Mouse (Mus musculus): Measurements from ENCODE around the gene Cish. TPM values are rescaled to one million over a fixed set of nuclear protein-coding genes. Genes with fewer than 3 reads are reported as not detected.

The Cish gene
- polyA plus RNA-seq, 1 experiment = 0.64 TPM

- TF ChIP-seq MYOG (IDR thresholded peaks at IDR 0.05; ENCODE audit: control insufficient read depth in 1 of 3, insufficient read depth in 1 of 3, insufficient read length in 2 of 3, low read depth in 2 of 3) (no peak), POLR2AphosphoS2 (IDR thresholded peaks at IDR 0.05; ENCODE audit: insufficient read length, low read depth) (no peak), TCF3 (IDR thresholded peaks at IDR 0.05; ENCODE audit: insufficient read length, low read depth) (no peak), TCF12 (IDR thresholded peaks at IDR 0.05; ENCODE audit: insufficient read depth, poor library complexity, severe bottlenecking) (no peak), SRF (IDR thresholded peaks at IDR 0.05; ENCODE audit: control insufficient read depth, insufficient read length, low read depth) (no peak), MYOD1 (IDR thresholded peaks at IDR 0.05; ENCODE audit: control insufficient read depth in 1 of 3, insufficient read length in 2 of 3, low read depth in 2 of 3) (no peak)
- no peaks in the 10 kb centered on the region for H3K79me2 ChIP-seq (ENCODE audit: control insufficient read depth, insufficient read depth)
- no peak overlapping the region for H3ac ChIP-seq (ENCODE audit: control insufficient read depth, insufficient read length)
- no peaks in the 10 kb centered on the region for H3K27me3 ChIP-seq (ENCODE audit: control insufficient read depth, insufficient read depth, insufficient read length)
- H3K4me3 ChIP-seq = no peak overlapping the region
- H3K4me2 ChIP-seq (ENCODE audit: low read depth) = no peak overlapping the region
- H3K36me3 ChIP-seq (ENCODE audit: control insufficient read depth, insufficient read depth) = no peaks in the 10 kb centered on the region
These were observed 21.1 kb upstream of the Cish start for GRCm38 (mm10) chr9:107274751-107275150.

DNA sequence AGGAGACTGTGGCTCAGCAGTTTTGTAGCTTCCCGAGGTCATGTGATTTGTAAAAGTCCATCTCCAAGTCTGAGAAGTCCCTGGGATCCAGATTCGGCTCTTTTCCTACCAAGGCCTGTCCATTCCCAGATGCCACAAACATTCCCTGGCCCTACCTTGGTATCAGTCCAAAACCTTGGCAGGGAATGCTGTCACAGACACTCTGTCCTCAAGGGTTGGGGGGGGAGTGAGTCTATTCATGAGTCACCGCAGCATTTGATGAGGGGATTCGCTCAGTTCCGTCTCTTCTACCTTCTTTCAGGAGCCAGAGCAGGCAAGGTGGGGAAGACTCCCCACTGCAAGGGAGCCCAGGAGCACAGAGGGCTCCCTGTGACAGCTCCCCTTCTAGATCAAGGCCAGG lies 20.1 kb upstream of the Cish start:
- no peaks in the 10 kb centered on the region for H3K36me3 ChIP-seq (ENCODE audit: control insufficient read depth, insufficient read depth)
- no peaks in the 10 kb centered on the region for H3K27me3 ChIP-seq (ENCODE audit: control insufficient read depth, insufficient read depth, insufficient read length)
- H3K79me2 ChIP-seq (ENCODE audit: control insufficient read depth, insufficient read depth) = no peaks in the 10 kb centered on the region
- no peak for TF ChIP-seq MYOD1 (IDR thresholded peaks at IDR 0.05; ENCODE audit: control insufficient read depth in 1 of 3, insufficient read length in 2 of 3, low read depth in 2 of 3)
- no peak for TF ChIP-seq POLR2AphosphoS2 (IDR thresholded peaks at IDR 0.05; ENCODE audit: insufficient read length, low read depth)
- TF ChIP-seq POLR2A (IDR thresholded peaks at IDR 0.05; ENCODE audit: insufficient read length, low read depth) = no peak
- no peak for TF ChIP-seq MAX (IDR thresholded peaks at IDR 0.05; ENCODE audit: low read depth)
- no peak for TF ChIP-seq E2F4 (IDR thresholded peaks at IDR 0.05; ENCODE audit: insufficient read depth)
- no peak for TF ChIP-seq MYOG (IDR thresholded peaks at IDR 0.05; ENCODE audit: control insufficient read depth in 1 of 3, insufficient read depth in 1 of 3, insufficient read length in 2 of 3, low read depth in 2 of 3)
- TF ChIP-seq TCF12 (IDR thresholded peaks at IDR 0.05; ENCODE audit: insufficient read depth, poor library complexity, severe bottlenecking) = no peak
- no peak for TF ChIP-seq TCF3 (IDR thresholded peaks at IDR 0.05; ENCODE audit: insufficient read length, low read depth)
- TF ChIP-seq CEBPB (IDR thresholded peaks at IDR 0.05; ENCODE audit: insufficient read depth, poor library complexity, severe bottlenecking) = no peak
- no peak overlapping the region for H3K4me2 ChIP-seq (ENCODE audit: low read depth)
- no peak overlapping the region for H3K4me3 ChIP-seq
- no peak overlapping the region for H3ac ChIP-seq (ENCODE audit: control insufficient read depth, insufficient read length)

DNA sequence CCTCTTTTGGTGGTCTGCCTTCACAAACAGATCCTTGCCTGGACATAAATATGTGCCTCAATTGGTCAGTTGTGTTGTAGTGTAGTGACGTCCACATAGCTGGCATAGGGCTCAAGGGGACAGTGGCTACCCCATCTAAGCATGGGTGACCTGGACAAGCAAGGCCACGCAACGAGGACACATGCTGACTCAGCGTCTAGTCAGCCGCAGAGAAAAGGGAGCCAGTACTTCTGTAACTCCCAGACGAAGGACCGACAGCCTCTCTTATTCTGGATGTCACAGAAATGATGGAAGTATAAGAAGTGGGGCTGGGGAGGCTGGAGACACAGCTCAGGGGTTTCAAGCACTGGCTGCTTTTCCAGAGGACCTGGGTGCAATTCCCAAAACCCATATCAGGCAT lies 18.2 kb upstream of the Cish start:
- TF ChIP-seq TCF12 (IDR thresholded peaks at IDR 0.05; ENCODE audit: insufficient read depth, poor library complexity, severe bottlenecking) (no peak), E2F4 (IDR thresholded peaks at IDR 0.05; ENCODE audit: insufficient read depth) (no peak), SRF (IDR thresholded peaks at IDR 0.05; ENCODE audit: control insufficient read depth, insufficient read length, low read depth) (no peak), POLR2A (IDR thresholded peaks at IDR 0.05; ENCODE audit: insufficient read length, low read depth) (no peak), REST (IDR thresholded peaks at IDR 0.05; ENCODE audit: insufficient read depth, insufficient read length) (no peak), TCF3 (IDR thresholded peaks at IDR 0.05; ENCODE audit: insufficient read length, low read depth) (no peak), CEBPB (IDR thresholded peaks at IDR 0.05; ENCODE audit: insufficient read depth, poor library complexity, severe bottlenecking) (no peak), MYOG (IDR thresholded peaks at IDR 0.05; ENCODE audit: control insufficient read depth in 1 of 3, insufficient read depth in 1 of 3, insufficient read length in 2 of 3, low read depth in 2 of 3) (no peak), MYOD1 (IDR thresholded peaks at IDR 0.05; ENCODE audit: control insufficient read depth in 1 of 3, insufficient read length in 2 of 3, low read depth in 2 of 3) (no peak), MAX (IDR thresholded peaks at IDR 0.05; ENCODE audit: low read depth) (no peak), POLR2AphosphoS2 (IDR thresholded peaks at IDR 0.05; ENCODE audit: insufficient read length, low read depth) (no peak), USF1 (IDR thresholded peaks at IDR 0.05; ENCODE audit: low read depth) (no peak)
- H3K27me3 ChIP-seq (ENCODE audit: control insufficient read depth, insufficient read depth, insufficient read length) = no peaks in the 10 kb centered on the region
- no peaks in the 10 kb centered on the region for H3K79me2 ChIP-seq (ENCODE audit: control insufficient read depth, insufficient read depth)
- H3K36me3 ChIP-seq (ENCODE audit: control insufficient read depth, insufficient read depth) = no peaks in the 10 kb centered on the region
- no peak overlapping the region for H3ac ChIP-seq (ENCODE audit: control insufficient read depth, insufficient read length)
- no peak overlapping the region for H3K4me2 ChIP-seq (ENCODE audit: low read depth)
- H3K4me3 ChIP-seq = no peak overlapping the region

DNA sequence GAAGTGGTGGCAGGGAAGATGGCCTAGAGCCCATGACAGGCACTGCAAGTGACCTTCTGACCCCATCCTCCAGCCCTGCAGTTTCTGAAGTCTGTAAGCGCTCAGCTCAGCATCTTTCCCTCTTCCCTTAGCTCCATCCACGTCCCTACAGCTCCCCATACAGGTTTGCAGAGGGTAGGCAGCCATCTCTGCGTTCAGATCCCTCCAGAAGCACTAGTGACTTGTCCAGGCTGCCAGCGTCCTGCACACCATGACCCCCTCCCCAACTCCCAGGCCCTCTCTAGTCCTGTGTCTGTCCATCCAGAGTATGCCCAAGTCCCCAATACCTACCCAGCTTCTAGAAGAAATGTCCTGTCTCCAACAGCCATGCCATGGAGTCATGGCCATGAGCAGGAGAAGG lies 17.7 kb upstream of the Cish start:
- H3ac ChIP-seq (ENCODE audit: control insufficient read depth, insufficient read length) = no peak overlapping the region
- H3K4me3 ChIP-seq = no peak overlapping the region
- H3K4me2 ChIP-seq (ENCODE audit: low read depth) = no peak overlapping the region
- H3K27me3 ChIP-seq (ENCODE audit: control insufficient read depth, insufficient read depth, insufficient read length) = no peaks in the 10 kb centered on the region
- no peaks in the 10 kb centered on the region for H3K79me2 ChIP-seq (ENCODE audit: control insufficient read depth, insufficient read depth)
- no peaks in the 10 kb centered on the region for H3K36me3 ChIP-seq (ENCODE audit: control insufficient read depth, insufficient read depth)
- TF ChIP-seq MYOD1 (IDR thresholded peaks at IDR 0.05; ENCODE audit: control insufficient read depth in 1 of 3, insufficient read length in 2 of 3, low read depth in 2 of 3) = no peak
- no peak for TF ChIP-seq CEBPB (IDR thresholded peaks at IDR 0.05; ENCODE audit: insufficient read depth, poor library complexity, severe bottlenecking)

GRCm38 (mm10) chr9:107278527-107279377 lies 17.1 kb upstream of the Cish start:
- no peak for TF ChIP-seq POLR2A (IDR thresholded peaks at IDR 0.05; ENCODE audit: insufficient read length, low read depth)
- no peak for TF ChIP-seq POLR2AphosphoS2 (IDR thresholded peaks at IDR 0.05; ENCODE audit: insufficient read length, low read depth)
- TF ChIP-seq E2F4 (IDR thresholded peaks at IDR 0.05; ENCODE audit: insufficient read depth) = no peak
- no peak for TF ChIP-seq MYOD1 (IDR thresholded peaks at IDR 0.05; ENCODE audit: control insufficient read depth in 1 of 3, insufficient read length in 2 of 3, low read depth in 2 of 3)
- TF ChIP-seq TCF3 (IDR thresholded peaks at IDR 0.05; ENCODE audit: insufficient read length, low read depth) = no peak
- no peak for TF ChIP-seq REST (IDR thresholded peaks at IDR 0.05; ENCODE audit: insufficient read depth, insufficient read length)
- TF ChIP-seq SRF (IDR thresholded peaks at IDR 0.05; ENCODE audit: control insufficient read depth, insufficient read length, low read depth) = no peak
- TF ChIP-seq MYOG (IDR thresholded peaks at IDR 0.05; ENCODE audit: control insufficient read depth in 1 of 3, insufficient read depth in 1 of 3, insufficient read length in 2 of 3, low read depth in 2 of 3) = no peak
- no peak for TF ChIP-seq TCF12 (IDR thresholded peaks at IDR 0.05; ENCODE audit: insufficient read depth, poor library complexity, severe bottlenecking)
- TF ChIP-seq MAX (IDR thresholded peaks at IDR 0.05; ENCODE audit: low read depth) = no peak
- no peak for TF ChIP-seq CEBPB (IDR thresholded peaks at IDR 0.05; ENCODE audit: insufficient read depth, poor library complexity, severe bottlenecking)
- TF ChIP-seq USF1 (IDR thresholded peaks at IDR 0.05; ENCODE audit: low read depth) = no peak
- H3K79me2 ChIP-seq (ENCODE audit: control insufficient read depth, insufficient read depth) = no peaks in the 10 kb centered on the region
- no peak overlapping the region for H3K4me3 ChIP-seq
- H3ac ChIP-seq (ENCODE audit: control insufficient read depth, insufficient read length) = no peak overlapping the region
- no peaks in the 10 kb centered on the region for H3K27me3 ChIP-seq (ENCODE audit: control insufficient read depth, insufficient read depth, insufficient read length)
- H3K36me3 ChIP-seq (ENCODE audit: control insufficient read depth, insufficient read depth) = no peaks in the 10 kb centered on the region
- peak overlapping the region; percentile 34 for H3K4me2 ChIP-seq (ENCODE audit: low read depth)

All from myocyte (in vitro differentiated cells).